ENCODE assay signal across 10 mouse cellular contexts in the genomic region with DNA sequence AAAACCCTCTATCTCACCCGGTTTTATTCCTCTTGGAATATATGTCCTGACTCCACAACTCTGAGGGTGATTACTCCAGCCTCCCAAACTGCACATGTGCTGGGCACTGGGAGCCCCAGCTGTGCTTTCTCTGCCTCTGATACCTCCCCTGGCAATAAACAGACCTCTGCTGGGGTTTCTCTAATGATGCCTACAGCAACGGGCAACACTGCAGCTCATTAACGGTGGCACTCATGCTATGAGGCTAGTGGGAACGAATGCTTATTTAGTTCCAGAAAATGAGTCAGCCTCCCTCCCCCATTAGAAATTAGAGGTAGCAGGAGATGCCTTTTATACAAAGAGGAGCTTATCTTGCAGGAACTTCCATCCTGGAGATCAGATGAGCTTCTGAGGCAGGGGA. TPM values are rescaled to one million over a fixed set of nuclear protein-coding genes. Genes with fewer than 3 reads are reported as not detected.
DNase-seq lines count a peak whose midpoint lies in the region; ATAC-seq and TF ChIP-seq lines count a peak whose summit lies in the region.
"Had no signal": no experiment of that assay in that cellular context is flagged by ENCODE, and none has a peak within 500 bp of the region (broad histone marks: within the 10 kb centered on the region; RNA-seq: fewer than 3 reads in every experiment).

No protein-coding gene starts in this region.

- no peak overlapping the region for H3K4me2 ChIP-seq in midbrain, postnatal 0 days (ENCODE audit: low read depth, low read length, poor library complexity, severe bottlenecking)
- no peak overlapping the region for H3K4me2 ChIP-seq in hindbrain, postnatal 0 days (ENCODE audit: low read depth, low read length)
- H3K4me2 ChIP-seq: liver, embryonic 15.5 days had no signal

- no peaks in the 10 kb centered on the region for H3K9me3 ChIP-seq in midbrain, postnatal 0 days (ENCODE audit: low read length)
- no peaks in the 10 kb centered on the region for H3K9me3 ChIP-seq in midbrain, embryonic 10.5 days (replicated peaks)
- no peaks in the 10 kb centered on the region for H3K9me3 ChIP-seq in hindbrain, postnatal 0 days (ENCODE audit: low read length)
- H3K9me3 ChIP-seq: liver, embryonic 15.5 days had no signal

- DNase-seq in frontal cortex, postnatal 36 days (ENCODE audit: low spot score in 2 of 2): no peak
- peak; percentile 40 for DNase-seq in midbrain, postnatal 0 days (ENCODE audit: low spot score)
- DNase-seq in midbrain, embryonic 10.5 days (ENCODE audit: low spot score): no peak
- DNase-seq in hindbrain, postnatal 0 days (ENCODE audit: low spot score): peak; percentile 8
- peak; percentile 68 for DNase-seq in retina, postnatal 1 day
- no peak for DNase-seq in spleen, postnatal 10 days (ENCODE audit: low spot score in 2 of 2)
- DNase-seq in gastrocnemius, adult 18-20 months (ENCODE audit: low spot score): no peak
- DNase-seq: cerebellum, adult 11-12 months had no signal

- H3K4me1 ChIP-seq in midbrain, postnatal 0 days (ENCODE audit: insufficient read depth, low read length): no peaks in the 10 kb centered on the region
- peaks cover 8% of the 10 kb centered on the region for H3K4me1 ChIP-seq in midbrain, embryonic 10.5 days
- H3K4me1 ChIP-seq in hindbrain, postnatal 0 days (ENCODE audit: insufficient read depth, low read length): 0 out of 2 replicates have a peak, but pooled peaks cover 2% of the 10 kb centered on the region

- no peak overlapping the region for H3K4me3 ChIP-seq in midbrain, postnatal 0 days (ENCODE audit: low read depth, low read length)
- H3K4me3 ChIP-seq in midbrain, embryonic 10.5 days: no peak overlapping the region
- no peak overlapping the region for H3K4me3 ChIP-seq in hindbrain, postnatal 0 days (ENCODE audit: low read length)
- H3K4me3 ChIP-seq: liver, embryonic 15.5 days had no signal

- 17% methylated on average over 4 of the region's 4 CpGs for WGBS in midbrain, postnatal 0 days
- WGBS in midbrain, embryonic 10.5 days: 69% methylated on average over 4 of the region's 4 CpGs
- 12% methylated on average over 4 of the region's 4 CpGs for WGBS in hindbrain, postnatal 0 days

- H3K9ac ChIP-seq in midbrain, postnatal 0 days (replicated peaks; ENCODE audit: low read length, poor library complexity, severe bottlenecking): no peak overlapping the region
- no peak overlapping the region for H3K9ac ChIP-seq in hindbrain, postnatal 0 days (replicated peaks; ENCODE audit: low read length)
- H3K9ac ChIP-seq: liver, embryonic 15.5 days had no signal

- no peak for TF ChIP-seq CTCF in midbrain, postnatal 0 days (IDR thresholded peaks at IDR 0.05)
- no peak for TF ChIP-seq CTCF in hindbrain, postnatal 0 days (IDR thresholded peaks at IDR 0.05; ENCODE audit: low read depth)

- 0 out of 2 replicates have a peak, but pooled peaks have one; percentile 16 for ATAC-seq in frontal cortex, adult (ENCODE audit: low TSS enrichment)
- no peak for ATAC-seq in midbrain, postnatal 0 days (ENCODE audit: low FRiP score)
- no peak for ATAC-seq in hindbrain, postnatal 0 days

- H3K36me3 ChIP-seq in midbrain, postnatal 0 days (ENCODE audit: insufficient read depth, low read length): no peaks in the 10 kb centered on the region
- no peaks in the 10 kb centered on the region for H3K36me3 ChIP-seq in midbrain, embryonic 10.5 days
- H3K36me3 ChIP-seq in hindbrain, postnatal 0 days (ENCODE audit: insufficient read depth, low read length): no peaks in the 10 kb centered on the region
- H3K36me3 ChIP-seq: liver, embryonic 15.5 days had no signal

- no peak overlapping the region for H3K27ac ChIP-seq in midbrain, postnatal 0 days (ENCODE audit: low read depth, low read length)
- no peak overlapping the region for H3K27ac ChIP-seq in midbrain, embryonic 10.5 days (replicated peaks)
- H3K27ac ChIP-seq in hindbrain, postnatal 0 days: no peak overlapping the region
- H3K27ac ChIP-seq: liver, embryonic 15.5 days had no signal

- H3K27me3 ChIP-seq in midbrain, postnatal 0 days (ENCODE audit: insufficient read depth, low read length): no peaks in the 10 kb centered on the region
- no peaks in the 10 kb centered on the region for H3K27me3 ChIP-seq in midbrain, embryonic 10.5 days (ENCODE audit: low read depth, poor library complexity, severe bottlenecking)
- no peaks in the 10 kb centered on the region for H3K27me3 ChIP-seq in hindbrain, postnatal 0 days (ENCODE audit: insufficient read depth, low read length)
- H3K27me3 ChIP-seq: liver, embryonic 15.5 days had no signal

RNA-seq across cellular contexts. Expression of a gene that starts 7.5 kb away (rescaled TPM):
- total RNA-seq in midbrain, postnatal 0 days (2014; rRNA removed): 38.4 and 48.7 TPM in 2 replicates
- polyA plus RNA-seq in midbrain, postnatal 0 days (2015; fragmentation: Nextera tagmentation; extraction: Ambion mirVana): 40.8 and 41.9 TPM in 2 replicates
- polyA plus RNA-seq in midbrain, embryonic 10.5 days (2016; fragmentation: Nextera tagmentation; extraction: Ambion mirVana): 23.6 and 23.8 TPM in 2 replicates
- 45.0 and 55.6 TPM in 2 replicates for total RNA-seq in hindbrain, postnatal 0 days (2014; rRNA removed)
- 34.5 and 36.9 TPM in 2 replicates for polyA plus RNA-seq in hindbrain, postnatal 0 days (2015; fragmentation: Nextera tagmentation; extraction: Ambion mirVana)
- total RNA-seq in gastrocnemius, adult 18-20 months (2021): 10 to 100 TPM; 19.6 to 21.2 TPM

RNA-seq across cellular contexts. Expression of a gene that starts 25.3 kb away (rescaled TPM):
- total RNA-seq in midbrain, postnatal 0 days (2014; rRNA removed): 31.7 and 35.9 TPM in 2 replicates
- 10.3 and 14.3 TPM in 2 replicates for polyA plus RNA-seq in midbrain, postnatal 0 days (2015; fragmentation: Nextera tagmentation; extraction: Ambion mirVana)
- polyA plus RNA-seq in midbrain, embryonic 10.5 days (2016; fragmentation: Nextera tagmentation; extraction: Ambion mirVana): 6.4 and 9.5 TPM in 2 replicates
- total RNA-seq in hindbrain, postnatal 0 days (2014; rRNA removed): 35.8 and 38.9 TPM in 2 replicates
- polyA plus RNA-seq in hindbrain, postnatal 0 days (2015; fragmentation: Nextera tagmentation; extraction: Ambion mirVana): 16.0 and 19.8 TPM in 2 replicates
- 10 to 100 TPM; 21.7 to 23.7 TPM for total RNA-seq in gastrocnemius, adult 18-20 months (2021)

Comparison
In these comparisons a context has a peak if more than half of its experiments do, and no peak if none do; other contexts are left out.
1. DNase-seq: peak in midbrain, postnatal 0 days (single experiment), hindbrain, postnatal 0 days (single experiment) and retina, postnatal 1 day (single experiment); none in frontal cortex, postnatal 36 days (0 of 2), midbrain, embryonic 10.5 days (single experiment), spleen, postnatal 10 days (0 of 2) and gastrocnemius, adult 18-20 months (single experiment).